Mouse (Mus musculus) limb, embryonic 14.5 days (tissue): ENCODE data around the gene Rapsn. TPM values are rescaled to one million over a fixed set of nuclear protein-coding genes. Genes with fewer than 3 reads are reported as not detected.

ENCODE experiments used
- ATAC-seq: fragments of 200-750 bp; cut with Nextera tagmentation; 2 replicates; pipeline ENCODE4 v1.8.0; 2017; ENCODE audit warnings: low read depth, moderate number of reproducible peaks, moderate TSS enrichment; ENCODE audit not compliant: low FRiP score
- DNase-seq: peaks from one replicate; pipeline ENCODE4 v3.0.0-alpha.2; 2015; ENCODE audit warnings: low spot score
- H3K27ac ChIP-seq: fragments of 300-500 bp; sonication (generic); replicated peaks from 2 replicates; pipeline ENCODE4 v1.5.1; 2014; ENCODE audit warnings: low read depth, mild to moderate bottlenecking, low read length, moderate library complexity, mixed read lengths
- H3K27me3 ChIP-seq: fragments of 300-500 bp; sonication (generic); 2 replicates; pipeline ENCODE4 v1.6.1; 2014; ENCODE audit warnings: low read length, mixed read lengths; ENCODE audit not compliant: control insufficient read depth, insufficient read depth
- H3K36me3 ChIP-seq: fragments of 300-500 bp; sonication (generic); 2 replicates; pipeline ENCODE4 v1.6.1; 2014; ENCODE audit warnings: mild to moderate bottlenecking, low read length, moderate library complexity, mixed read lengths; ENCODE audit not compliant: control insufficient read depth, insufficient read depth
- H3K4me1 ChIP-seq: fragments of 300-500 bp; sonication (generic); 2 replicates; pipeline ENCODE4 v1.6.1; 2014; ENCODE audit warnings: antibody characterized with exemption, low read length, mixed read lengths; ENCODE audit not compliant: control insufficient read depth, insufficient read depth
- H3K4me2 ChIP-seq: fragments of 300-500 bp; sonication (generic); replicated peaks from 2 replicates; pipeline ENCODE4 v1.6.1; 2014; ENCODE audit warnings: low read depth, mild to moderate bottlenecking, low read length, moderate library complexity; ENCODE audit not compliant: severe bottlenecking
- H3K4me3 ChIP-seq: fragments of 300-500 bp; sonication (generic); replicated peaks from 2 replicates; pipeline ENCODE4 v1.5.1; 2014; ENCODE audit warnings: low read length
- H3K9ac ChIP-seq: fragments of 300-500 bp; sonication (generic); 2 replicates; pipeline ENCODE4 v1.6.1; 2014; ENCODE audit warnings: mild to moderate bottlenecking, low read depth, low read length, moderate library complexity; ENCODE audit not compliant: severe bottlenecking
- H3K9me3 ChIP-seq: fragments of 300-500 bp; sonication (generic); 2 replicates; pipeline ENCODE4 v1.6.1; 2016; ENCODE audit warnings: low read length; ENCODE audit not compliant: control insufficient read depth
- POLR2A ChIP-seq: fragments of 200-500 bp; IDR thresholded peaks from 2 replicates; pipeline ENCODE4 v1.8.0; 2012; ENCODE audit warnings: inconsistent platforms, mild to moderate bottlenecking, moderate library complexity, borderline replicate concordance; ENCODE audit not compliant: insufficient read depth, insufficient read length; ENCODE audit errors: extremely low read depth
- WGBS: fragments of 180-500 bp; shearing (Covaris S2); extraction: QIAGEN DNeasy Blood & Tissue Kit; methylation state at CpG from one replicate; pipeline ENCODE4 v1.1.7; 2014; 5-methylcytosine and 5-hydroxymethylcytosine counted together
- polyA plus RNA-seq, 2 experiments: library from polyadenylated mRNA; depleted of rRNA in 1 of 2; stranded (reverse) in 1 of 2; unstranded in 1 of 2; fragments of >200 nt; fragmentation: Nextera tagmentation in 1 of 2; extraction: Ambion mirVana in 1 of 2; gene quantifications; 2 replicates each; pipeline versions ENCODE4 v1.2.1 to v1.2.3; 2012 to 2014

The Rapsn gene
- polyA plus RNA-seq, 2 experiments: 24.9 to 26.5 TPM

GRCm38 (mm10) chr2:91025081-91025516, 10.3 kb upstream of the Rapsn start:
- DNase-seq (no peak), ATAC-seq (no peak)
- Histone ChIP-seq H3K4me1 (no peaks in the 10 kb centered on the region), H3K4me3 (no peak overlapping the region), H3K36me3 (peaks cover 10% of the 10 kb centered on the region), H3K9me3 (no peaks in the 10 kb centered on the region), H3K4me2 (no peak overlapping the region), H3K9ac (no peak overlapping the region), H3K27me3 (no peaks in the 10 kb centered on the region), H3K27ac (no peak overlapping the region)
- TF ChIP-seq POLR2A: no peak
- WGBS: 100% methylated on average over 1 of the region's 1 CpGs

GRCm38 (mm10) chr2:91026491-91026890, 8.9 kb upstream of the Rapsn start:
- Histone ChIP-seq H3K36me3 (no peaks in the 10 kb centered on the region), H3K27me3 (no peaks in the 10 kb centered on the region), H3K4me2 (no peak overlapping the region), H3K9me3 (no peaks in the 10 kb centered on the region), H3K27ac (no peak overlapping the region), H3K4me1 (no peaks in the 10 kb centered on the region), H3K4me3 (no peak overlapping the region), H3K9ac (no peak overlapping the region)
- DNase-seq (no peak), ATAC-seq (no peak)
- WGBS: 80% methylated on average over 1 of the region's 1 CpGs
- no peak for TF ChIP-seq POLR2A

GRCm38 (mm10) chr2:91027391-91028214, 7.8 kb upstream of the Rapsn start:
- Histone ChIP-seq H3K4me3 (no peak overlapping the region), H3K27me3 (no peaks in the 10 kb centered on the region), H3K4me1 (no peaks in the 10 kb centered on the region), H3K36me3 (no peaks in the 10 kb centered on the region), H3K9ac (no peak overlapping the region), H3K9me3 (no peaks in the 10 kb centered on the region), H3K27ac (0 out of 2 replicates have a peak overlapping the region, but pooled peaks have one; percentile 19), H3K4me2 (no peak overlapping the region)
- DNase-seq (no peak), ATAC-seq (no peak)
- WGBS: 89% methylated on average over 9 of the region's 9 CpGs
- TF ChIP-seq POLR2A: no peak

- TF ChIP-seq POLR2A: no peak
- Histone ChIP-seq H3K4me3 (no peak overlapping the region), H3K27ac (no peak overlapping the region), H3K9me3 (no peaks in the 10 kb centered on the region), H3K4me2 (no peak overlapping the region), H3K36me3 (no peaks in the 10 kb centered on the region), H3K4me1 (no peaks in the 10 kb centered on the region), H3K27me3 (no peaks in the 10 kb centered on the region), H3K9ac (no peak overlapping the region)
- DNase-seq (no peak), ATAC-seq (no peak)
- 87% methylated on average over 4 of the region's 4 CpGs for WGBS
Measured at GRCm38 (mm10) chr2:91031216-91031615, 4.2 kb upstream of the Rapsn start.

GRCm38 (mm10) chr2:91033000-91033399, 2.4 kb upstream of the Rapsn start:
- no peak for DNase-seq
- no peaks in the 10 kb centered on the region for H3K9me3 ChIP-seq
- no peak overlapping the region for H3K4me3 ChIP-seq
- TF ChIP-seq POLR2A: no peak
- no peaks in the 10 kb centered on the region for H3K4me1 ChIP-seq
- no peaks in the 10 kb centered on the region for H3K27me3 ChIP-seq
- no peak overlapping the region for H3K9ac ChIP-seq
- no peak overlapping the region for H3K4me2 ChIP-seq
- H3K36me3 ChIP-seq: no peaks in the 10 kb centered on the region
- WGBS: 17% methylated on average over 3 of the region's 3 CpGs
- ATAC-seq: no peak
- no peak overlapping the region for H3K27ac ChIP-seq

- H3K9me3 ChIP-seq: no peaks in the 10 kb centered on the region
- no peaks in the 10 kb centered on the region for H3K4me1 ChIP-seq
- ATAC-seq (no peak), DNase-seq (no peak)
- H3K36me3 ChIP-seq: no peaks in the 10 kb centered on the region
- no peak overlapping the region for H3K4me3 ChIP-seq
- H3K27me3 ChIP-seq: no peaks in the 10 kb centered on the region
- 76% methylated on average over 8 of the region's 8 CpGs for WGBS
- no peak overlapping the region for H3K9ac ChIP-seq
- H3K4me2 ChIP-seq: no peak overlapping the region
- no peak overlapping the region for H3K27ac ChIP-seq
- TF ChIP-seq POLR2A: no peak
Measured at GRCm38 (mm10) chr2:91041786-91042185, 6.4 kb downstream of the Rapsn start.
